Mouse (Mus musculus) cortical plate, adult 2 months (tissue): ENCODE measurements around the gene Clstn2.
A peak's percentile ranks its signal among the peaks of the same experiment; 100 is the strongest.

Experiments used
- CTCF ChIP-seq: fragments of 200-500 bp; IDR thresholded peaks from 2 replicates; pipeline ENCODE4 v1.5.1; 2011; ENCODE audit warnings: mild to moderate bottlenecking, control low read depth, low read length; ENCODE audit not compliant: insufficient read depth; ENCODE audit errors: extremely low read depth
- POLR2A ChIP-seq: fragments of 200-500 bp; IDR thresholded peaks from 2 replicates; pipeline ENCODE4 v1.6.1; 2011; ENCODE audit warnings: mild to moderate bottlenecking, low read length, control low read depth; ENCODE audit not compliant: insufficient read depth; ENCODE audit errors: extremely low read depth

DNA sequence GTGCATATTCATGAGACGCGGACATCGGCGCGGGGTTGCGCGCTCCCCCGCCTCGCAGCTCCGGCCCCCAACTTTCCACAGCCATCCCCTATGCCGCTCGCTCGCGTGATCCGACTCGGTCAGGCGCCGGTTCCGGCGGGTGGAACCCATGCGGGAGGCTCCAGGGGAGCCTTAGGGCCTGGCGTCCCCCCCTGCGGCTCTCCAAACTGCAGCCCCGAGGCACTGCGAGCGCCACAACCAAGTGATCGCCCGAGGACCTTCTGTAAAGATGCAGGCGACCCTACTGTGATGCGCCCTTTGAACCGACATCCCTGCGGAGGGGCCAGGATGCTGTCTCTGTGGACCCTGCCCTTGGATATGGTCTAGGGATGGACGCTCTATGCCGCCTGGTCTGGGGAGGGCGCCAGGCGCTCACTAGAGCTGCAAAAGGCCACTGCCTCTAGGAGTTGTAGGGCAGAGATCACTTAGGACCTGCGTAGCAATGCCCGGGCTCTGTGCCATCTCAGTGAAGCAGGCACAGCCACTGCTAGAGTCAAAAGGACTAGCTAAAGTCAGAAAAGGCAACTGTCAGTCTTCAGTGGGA lies 383 bp upstream of the Clstn2 start:
- TF ChIP-seq POLR2A (no peak), CTCF (peak; percentile 35; the same call in 1 of the 2 replicates)
